Mouse (Mus musculus) midbrain, postnatal 0 days (tissue): ENCODE measurements around the gene Ptpn12. TPM values are rescaled to one million over a fixed set of nuclear protein-coding genes. Genes with fewer than 3 reads are reported as not detected.

Experiments used
- ATAC-seq: fragments of 200-750 bp; cut with Nextera tagmentation; 2 replicates; pipeline ENCODE4 v1.8.0; 2017; ENCODE audit warnings: moderate number of reproducible peaks, mild to moderate bottlenecking, moderate TSS enrichment, moderate library complexity; ENCODE audit not compliant: low FRiP score
- DNase-seq: peaks from one replicate; pipeline ENCODE4 v3.0.0-alpha.2; 2015; ENCODE audit warnings: low spot score
- H3K27ac ChIP-seq: fragments of 300-500 bp; sonication (generic); 2 replicates; pipeline ENCODE4 v1.5.1; 2014; ENCODE audit warnings: low read depth, mild to moderate bottlenecking, low read length, mixed read lengths
- H3K27me3 ChIP-seq: fragments of 300-500 bp; sonication (generic); 2 replicates; pipeline ENCODE4 v1.6.1; 2014; ENCODE audit warnings: low read length, control low read depth, mixed read lengths; ENCODE audit not compliant: insufficient read depth
- H3K36me3 ChIP-seq: fragments of 300-500 bp; sonication (generic); 2 replicates; pipeline ENCODE4 v1.6.1; 2014; ENCODE audit warnings: low read length, control low read depth, mixed read lengths; ENCODE audit not compliant: insufficient read depth
- H3K4me1 ChIP-seq: fragments of 300-500 bp; sonication (generic); 2 replicates; pipeline ENCODE4 v1.6.1; 2014; ENCODE audit warnings: mild to moderate bottlenecking, control low read depth, antibody characterized with exemption, low read length, mixed read lengths; ENCODE audit not compliant: insufficient read depth
- H3K4me2 ChIP-seq: fragments of 300-500 bp; sonication (generic); 2 replicates; pipeline ENCODE4 v1.6.1; 2014; ENCODE audit warnings: low read depth, mild to moderate bottlenecking, low read length, mixed read lengths; ENCODE audit not compliant: poor library complexity, severe bottlenecking
- H3K4me3 ChIP-seq: fragments of 300-500 bp; sonication (generic); 2 replicates; pipeline ENCODE4 v1.5.1; 2014; ENCODE audit warnings: low read depth, mild to moderate bottlenecking, low read length, moderate library complexity
- H3K9ac ChIP-seq: fragments of 300-500 bp; sonication (generic); replicated peaks from 2 replicates; pipeline ENCODE4 v1.6.1; 2014; ENCODE audit warnings: mild to moderate bottlenecking, low read length, moderate library complexity, mixed read lengths; ENCODE audit not compliant: poor library complexity, severe bottlenecking
- H3K9me3 ChIP-seq: fragments of 300-500 bp; sonication (generic); 2 replicates; pipeline ENCODE4 v1.6.1; 2016; ENCODE audit warnings: low read length, control low read depth
- CTCF ChIP-seq: IDR thresholded peaks from 2 replicates; pipeline ENCODE4 v1.5.1; 2016; ENCODE audit warnings: antibody characterized with exemption, mild to moderate bottlenecking
- WGBS: fragments of 180-500 bp; shearing (Covaris S2); extraction: QIAGEN DNeasy Blood & Tissue Kit; methylation state at CpG from one replicate; pipeline ENCODE4 v1.1.7; 2014; 5-methylcytosine and 5-hydroxymethylcytosine counted together
- polyA plus RNA-seq: library from polyadenylated mRNA; unstranded; fragments of >200 nt; fragmentation: Nextera tagmentation; extraction: Ambion mirVana; gene quantifications from 2 replicates; pipeline ENCODE4 v1.2.1, GENCODE M21; 2015
- total RNA-seq: library from RNA; depleted of rRNA; stranded (reverse); fragments of >200 nt; gene quantifications from 2 replicates; pipeline ENCODE4 v1.2.3, GENCODE M21; 2014

The Ptpn12 gene
- total and polyA plus RNA-seq, 2 experiments from 2014 or later: 10.8 to 28.2 TPM

DNA sequence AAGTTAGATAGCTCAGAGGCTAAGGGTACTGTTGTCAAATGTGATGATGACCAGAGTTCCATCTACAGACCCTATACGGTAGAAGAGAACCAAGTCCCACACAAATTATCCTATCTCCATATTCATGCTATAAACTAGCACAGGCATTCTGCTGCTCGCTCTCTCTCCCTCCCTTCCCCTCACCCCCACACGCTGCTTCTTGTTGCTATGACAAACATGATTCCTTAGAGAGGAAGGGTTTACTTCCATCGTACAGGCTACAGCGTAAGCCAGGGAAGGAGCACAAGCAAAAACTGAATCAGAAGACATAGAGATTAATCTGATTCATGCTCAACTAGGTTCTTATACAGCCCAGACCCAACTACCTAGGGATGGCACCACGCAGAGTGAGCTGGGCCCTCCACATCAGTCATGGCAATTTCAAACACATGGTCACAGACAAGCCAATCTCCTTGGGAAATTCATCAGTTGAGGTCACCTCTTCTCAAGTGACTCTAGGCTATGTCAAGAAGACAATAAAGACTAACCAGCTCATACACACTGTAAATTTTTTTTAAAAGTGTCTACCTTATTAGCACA lies 21.2 kb downstream of the Ptpn12 start:
- Histone ChIP-seq H3K27ac (no peak overlapping the region), H3K27me3 (no peaks in the 10 kb centered on the region), H3K4me3 (no peak overlapping the region), H3K36me3 (no peaks in the 10 kb centered on the region), H3K4me2 (no peak overlapping the region), H3K4me1 (no peaks in the 10 kb centered on the region), H3K9ac (no peak overlapping the region), H3K9me3 (no peaks in the 10 kb centered on the region)
- ATAC-seq: no peak; the same call in 1 of the 2 replicates
- TF ChIP-seq CTCF: no peak
- 33% methylated on average over 6 of the region's 6 CpGs for WGBS
- peak; percentile 41 for DNase-seq

DNA sequence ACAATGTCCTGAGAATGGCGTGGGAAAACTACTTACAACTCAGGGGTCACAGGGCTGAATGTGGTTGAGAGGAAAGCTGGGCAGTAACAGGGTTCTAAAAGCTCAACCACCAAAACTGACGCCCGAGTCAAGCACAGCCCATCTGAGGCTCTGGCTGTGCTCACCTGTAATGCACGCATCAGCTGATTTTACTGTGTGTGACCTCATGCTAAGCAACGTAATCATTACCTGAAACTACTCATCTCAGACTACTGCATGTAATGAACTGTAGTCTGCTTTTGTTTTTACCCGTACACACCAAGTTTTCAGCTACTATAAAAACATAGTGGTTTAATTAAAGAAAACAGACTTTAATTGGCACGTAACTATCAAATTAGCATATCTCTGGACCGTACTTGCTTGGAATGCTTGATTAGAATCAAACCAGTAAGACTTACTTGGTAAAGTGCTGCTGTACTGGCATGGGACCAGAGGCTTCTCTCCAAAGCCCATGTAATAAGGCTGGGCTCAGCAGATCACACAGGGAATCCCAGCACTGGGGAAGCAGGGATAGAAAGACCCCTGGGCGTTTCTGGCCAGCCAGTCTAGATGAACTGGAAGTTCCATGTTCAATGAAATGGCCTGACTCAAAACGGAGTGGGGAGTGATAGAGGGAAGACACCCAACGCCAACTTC lies 22.2 kb downstream of the Ptpn12 start:
- DNase-seq (peak; percentile 31), ATAC-seq (no peak)
- H3K4me2 ChIP-seq: no peak overlapping the region
- H3K9ac ChIP-seq: no peak overlapping the region
- 59% methylated on average over 11 of the region's 11 CpGs for WGBS
- H3K27ac ChIP-seq: no peak overlapping the region
- no peaks in the 10 kb centered on the region for H3K36me3 ChIP-seq
- no peaks in the 10 kb centered on the region for H3K4me1 ChIP-seq
- H3K9me3 ChIP-seq: no peaks in the 10 kb centered on the region
- no peak for TF ChIP-seq CTCF
- no peaks in the 10 kb centered on the region for H3K27me3 ChIP-seq
- no peak overlapping the region for H3K4me3 ChIP-seq

GRCm38 (mm10) chr5:21032626-21033025 lies 23.1 kb downstream of the Ptpn12 start:
- WGBS: 70% methylated on average over 3 of the region's 3 CpGs
- Histone ChIP-seq H3K9me3 (no peaks in the 10 kb centered on the region), H3K27me3 (no peaks in the 10 kb centered on the region), H3K4me1 (no peaks in the 10 kb centered on the region), H3K4me2 (no peak overlapping the region), H3K36me3 (0 out of 2 replicates have a peak, but pooled peaks cover 3% of the 10 kb centered on the region), H3K9ac (no peak overlapping the region), H3K4me3 (no peak overlapping the region), H3K27ac (no peak overlapping the region)
- no peak for TF ChIP-seq CTCF
- ATAC-seq (no peak), DNase-seq (no peak)

DNA sequence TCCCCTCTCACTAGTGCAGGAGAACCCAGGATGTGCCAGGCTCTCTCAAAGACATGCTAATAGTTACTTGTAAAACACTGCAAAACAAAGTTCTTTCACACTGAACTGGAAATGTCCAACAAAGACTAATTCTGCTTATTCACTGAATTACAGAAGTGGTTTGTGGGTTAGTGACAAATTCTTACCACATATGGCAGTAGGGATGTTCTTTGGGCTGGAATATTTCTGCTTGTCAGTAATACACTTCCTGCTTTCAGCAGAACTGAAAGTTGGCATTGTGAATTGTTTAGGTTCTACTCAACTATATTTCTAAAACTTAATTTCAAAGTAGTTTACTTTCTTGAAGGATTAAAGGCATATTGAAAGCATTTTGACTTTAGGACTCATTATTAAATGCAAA lies 25.5 kb downstream of the Ptpn12 start:
- Histone ChIP-seq H3K4me2 (no peak overlapping the region), H3K9me3 (no peaks in the 10 kb centered on the region), H3K36me3 (0 out of 2 replicates have a peak, but pooled peaks cover 3% of the 10 kb centered on the region), H3K9ac (no peak overlapping the region), H3K4me1 (no peaks in the 10 kb centered on the region), H3K27ac (no peak overlapping the region), H3K27me3 (no peaks in the 10 kb centered on the region), H3K4me3 (no peak overlapping the region)
- ATAC-seq: no peak
- TF ChIP-seq CTCF: no peak
- DNase-seq: peak; percentile 5

DNA sequence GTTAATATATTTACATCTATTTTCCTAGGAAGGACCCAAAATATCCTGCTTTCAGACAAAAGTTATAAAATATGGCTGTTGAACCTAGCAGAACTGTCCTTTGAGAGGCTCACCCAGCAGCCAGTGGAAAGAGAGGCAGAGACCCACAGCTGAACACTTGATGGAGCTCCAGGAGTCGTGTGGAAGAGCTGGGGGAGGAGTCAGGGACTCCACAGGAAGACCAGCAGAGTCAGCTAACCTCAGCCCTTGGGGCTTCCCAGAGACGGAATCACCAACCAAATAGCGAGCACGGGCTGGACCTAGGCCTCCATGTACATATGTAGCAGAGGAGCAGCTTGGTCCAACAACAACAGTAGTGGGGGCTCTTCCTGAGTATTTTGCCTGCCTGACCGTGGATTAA lies 38.6 kb downstream of the Ptpn12 start:
- Histone ChIP-seq H3K4me2 (no peak overlapping the region), H3K9ac (no peak overlapping the region), H3K36me3 (peaks cover 21% of the 10 kb centered on the region), H3K27me3 (no peaks in the 10 kb centered on the region), H3K27ac (no peak overlapping the region), H3K4me3 (no peak overlapping the region), H3K9me3 (no peaks in the 10 kb centered on the region), H3K4me1 (no peaks in the 10 kb centered on the region)
- DNase-seq: no peak
- TF ChIP-seq CTCF: 0 out of 2 replicates have a peak, but pooled peaks have one; percentile 7
- WGBS: 58% methylated on average over 5 of the region's 5 CpGs
- ATAC-seq: no peak

DNA sequence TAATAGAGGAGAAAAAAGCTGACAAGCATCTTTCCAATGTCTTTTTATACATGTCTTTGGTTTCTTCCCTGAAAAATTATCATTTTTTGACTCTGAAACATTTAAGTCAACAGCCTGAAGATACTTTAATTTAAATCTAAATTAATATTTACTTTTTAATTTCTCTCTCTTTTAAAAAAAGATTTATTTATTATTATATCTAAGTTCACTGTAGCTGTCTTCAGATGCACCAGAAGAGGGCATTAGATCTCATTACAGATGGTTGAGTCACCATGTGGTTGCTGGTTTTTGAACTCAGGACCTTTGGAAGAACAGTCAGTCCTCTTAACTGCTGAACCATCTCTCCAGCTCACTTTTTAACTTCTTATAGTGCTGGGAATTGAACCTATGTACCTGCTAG lies 44.8 kb downstream of the Ptpn12 start:
- H3K4me1 ChIP-seq: no peaks in the 10 kb centered on the region
- no peak; the same call in 1 of the 2 replicates for TF ChIP-seq CTCF

More for the DNA sequence above, 44.8 kb downstream of the Ptpn12 start:
- DNase-seq: no peak
- H3K27ac ChIP-seq: no peak overlapping the region
- no peak for ATAC-seq
- H3K36me3 ChIP-seq: peaks cover 19% of the 10 kb centered on the region
- no peaks in the 10 kb centered on the region for H3K27me3 ChIP-seq
- H3K4me2 ChIP-seq: no peak overlapping the region
- H3K4me3 ChIP-seq: no peak overlapping the region
- H3K9ac ChIP-seq: no peak overlapping the region
- H3K9me3 ChIP-seq: no peaks in the 10 kb centered on the region
